Mouse (Mus musculus) heart, postnatal 0 days (tissue): ENCODE data around the gene Il21. TPM values are rescaled to one million over a fixed set of nuclear protein-coding genes. Genes with fewer than 3 reads are reported as not detected.
A peak's percentile ranks its signal among the peaks of the same experiment; 100 is the strongest.

Experiments used
- ATAC-seq: fragments of 200-750 bp; cut with Nextera tagmentation; 2 replicates; pipeline ENCODE4 v1.8.0; 2017; ENCODE audit warnings: low read depth, moderate number of reproducible peaks, moderate library complexity; ENCODE audit not compliant: insufficient read depth
- DNase-seq: peaks from one replicate; pipeline ENCODE4 v3.0.0-alpha.2; 2016; ENCODE audit warnings: low spot score
- H3K27ac ChIP-seq: fragments of 300-500 bp; sonication (generic); 2 replicates; pipeline ENCODE4 v1.5.1; 2014; ENCODE audit warnings: low read depth, mild to moderate bottlenecking
- H3K27me3 ChIP-seq: fragments of 300-500 bp; sonication (generic); 2 replicates; pipeline ENCODE4 v1.6.1; 2014; ENCODE audit warnings: low read length, mixed read lengths; ENCODE audit not compliant: control insufficient read depth, insufficient read depth
- H3K36me3 ChIP-seq: fragments of 300-500 bp; sonication (generic); replicated peaks from 2 replicates; pipeline ENCODE4 v1.6.1; 2014; ENCODE audit warnings: low read length, mixed read lengths; ENCODE audit not compliant: control insufficient read depth, insufficient read depth
- H3K4me1 ChIP-seq: fragments of 300-500 bp; sonication (generic); 2 replicates; pipeline ENCODE4 v1.6.1; 2014; ENCODE audit warnings: antibody characterized with exemption; ENCODE audit not compliant: control insufficient read depth, insufficient read depth
- H3K4me2 ChIP-seq: fragments of 300-500 bp; sonication (generic); 2 replicates; pipeline ENCODE4 v1.6.1; 2014; ENCODE audit warnings: low read depth, mild to moderate bottlenecking, low read length, moderate library complexity
- H3K4me3 ChIP-seq: fragments of 300-500 bp; sonication (generic); 2 replicates; pipeline ENCODE4 v1.5.1; 2014; ENCODE audit warnings: low read depth, low read length
- H3K9ac ChIP-seq: fragments of 300-500 bp; sonication (generic); replicated peaks from 2 replicates; pipeline ENCODE4 v1.6.1; 2014; ENCODE audit warnings: low read depth, low read length, mixed read lengths
- H3K9me3 ChIP-seq: fragments of 300-500 bp; sonication (generic); replicated peaks from 2 replicates; pipeline ENCODE4 v1.6.1; 2016; ENCODE audit warnings: low read length; ENCODE audit not compliant: control insufficient read depth
- CTCF ChIP-seq: IDR thresholded peaks from 2 replicates; pipeline ENCODE4 v1.5.1; 2016; ENCODE audit warnings: antibody characterized with exemption, control low read depth, low read depth
- EP300 ChIP-seq: IDR thresholded peaks from 2 replicates; pipeline ENCODE4 v1.6.1; 2016; ENCODE audit warnings: antibody characterized with exemption, low read depth
- WGBS: fragments of 180-500 bp; shearing (Covaris S2); extraction: QIAGEN DNeasy Blood & Tissue Kit; methylation state at CpG from one replicate; pipeline ENCODE4 v1.1.7; 2014; 5-methylcytosine and 5-hydroxymethylcytosine counted together
- polyA plus RNA-seq: library from polyadenylated mRNA; unstranded; fragments of >200 nt; fragmentation: Nextera tagmentation; extraction: Ambion mirVana; gene quantifications from 2 replicates; pipeline ENCODE4 v1.2.1, GENCODE M21; 2015
- total RNA-seq: library from RNA; depleted of rRNA; stranded (reverse); fragments of >200 nt; gene quantifications from 2 replicates; pipeline ENCODE4 v1.2.3, GENCODE M21; 2014; ENCODE audit warnings: low replicate concordance

Gene Il21
- total and polyA plus RNA-seq, 2 experiments from 2014 or later = not detected

- DNase-seq = peak; percentile 77
- peak; percentile 57; the same call in 1 of the 2 replicates for ATAC-seq
- H3K4me1 ChIP-seq = 0 out of 2 replicates have a peak, but pooled peaks cover under 1% of the 10 kb centered on the region
These were observed 27.9 kb downstream of the Il21 start for GRCm38 (mm10) chr3:37204556-37204955.

GRCm38 (mm10) chr3:37203984-37204428, 28.4 kb downstream of the Il21 start:
- Histone ChIP-seq H3K9ac (peak overlapping the region; percentile 49; the same call in 1 of the 2 replicates), H3K4me3 (peak overlapping the region; percentile 66), H3K27me3 (no peaks in the 10 kb centered on the region), H3K27ac (no peak overlapping the region), H3K4me2 (peak overlapping the region; percentile 91), H3K9me3 (no peaks in the 10 kb centered on the region), H3K4me1 (no peaks in the 10 kb centered on the region), H3K36me3 (no peaks in the 10 kb centered on the region)
- ATAC-seq (peak; percentile 53; the same call in 1 of the 2 replicates), DNase-seq (peak; percentile 83)
- 1% methylated on average over 11 of the region's 11 CpGs for WGBS
- TF ChIP-seq EP300 (no peak), CTCF (peak; percentile 96)

More at GRCm38 (mm10) chr3:37204556-37204955, 27.9 kb downstream of the Il21 start:
- Histone ChIP-seq H3K27ac (no peak overlapping the region), H3K27me3 (no peaks in the 10 kb centered on the region), H3K36me3 (no peaks in the 10 kb centered on the region), H3K4me2 (peak overlapping the region; percentile 91), H3K4me3 (peak overlapping the region; percentile 66), H3K9me3 (no peaks in the 10 kb centered on the region), H3K9ac (peak overlapping the region; percentile 49; the same call in 1 of the 2 replicates)
- 16% methylated on average over 6 of the region's 6 CpGs for WGBS
- TF ChIP-seq CTCF (peak; percentile 75), EP300 (no peak)

DNA sequence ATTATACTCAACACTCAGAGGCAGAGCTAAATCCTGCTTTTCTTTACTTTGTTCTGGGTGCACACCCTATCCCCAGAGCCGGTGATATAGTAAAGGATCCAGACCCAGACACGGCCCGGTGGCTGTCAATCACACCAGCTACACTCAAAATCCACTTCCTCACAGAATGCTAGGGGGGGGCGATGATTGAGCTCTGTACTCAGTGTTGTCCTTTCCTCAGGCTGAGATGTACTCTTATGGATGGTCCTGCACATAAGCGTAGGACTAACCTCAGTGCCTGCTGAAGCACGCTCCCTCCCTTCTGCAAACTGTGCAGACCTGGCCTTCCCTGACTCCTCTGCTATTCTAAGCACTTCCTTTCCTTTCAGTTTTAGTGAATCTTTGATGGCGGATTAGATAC, 29.6 kb downstream of the Il21 start:
- ATAC-seq (no peak), DNase-seq (no peak)
- H3K27ac ChIP-seq = no peak overlapping the region
- no peaks in the 10 kb centered on the region for H3K4me1 ChIP-seq
- H3K4me2 ChIP-seq = no peak overlapping the region
- H3K9ac ChIP-seq = no peak overlapping the region
- 80% methylated on average over 7 of the region's 7 CpGs for WGBS
- H3K27me3 ChIP-seq = no peaks in the 10 kb centered on the region
- H3K36me3 ChIP-seq = no peaks in the 10 kb centered on the region
- H3K9me3 ChIP-seq = no peaks in the 10 kb centered on the region
- TF ChIP-seq EP300 (no peak), CTCF (no peak)
- no peak overlapping the region for H3K4me3 ChIP-seq

DNA sequence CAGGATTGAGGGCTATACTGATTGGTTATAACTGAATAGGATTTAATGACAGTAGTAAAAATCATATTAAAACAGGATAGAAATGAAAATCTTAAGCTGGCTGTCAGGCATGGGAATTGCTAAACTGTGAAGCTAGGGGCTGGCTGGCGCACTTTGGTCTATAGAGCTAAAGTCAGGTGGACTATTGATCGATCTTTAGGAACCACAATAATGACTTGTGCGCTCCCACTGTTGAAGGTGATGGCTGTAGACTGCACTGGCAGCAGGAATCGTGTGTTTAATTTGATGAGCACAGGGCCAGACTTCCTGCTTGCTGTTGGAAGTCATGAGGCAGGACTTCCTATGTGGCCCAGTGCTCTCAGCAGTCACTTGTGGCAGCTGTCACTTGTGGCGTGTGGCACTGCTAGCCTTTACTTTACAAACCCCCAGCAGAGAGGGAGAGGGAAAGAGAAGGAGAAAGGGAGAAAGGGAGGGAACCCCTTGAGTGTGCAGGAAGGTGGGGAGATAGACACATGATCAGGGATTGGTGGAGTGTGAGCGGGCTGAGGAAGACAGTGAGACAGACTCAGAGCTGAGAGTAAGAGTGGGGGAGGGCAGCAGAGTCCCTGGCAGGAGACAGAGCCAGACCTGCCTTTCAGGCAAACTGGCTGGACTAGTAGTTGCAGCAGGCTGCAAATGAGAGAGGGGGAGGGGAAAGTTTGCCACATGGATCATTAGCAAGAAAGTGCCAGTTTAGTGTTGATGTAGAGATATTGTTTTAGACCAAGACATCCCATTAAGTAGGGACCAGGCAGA, 31.1 kb downstream of the Il21 start:
- Histone ChIP-seq H3K27me3 (no peaks in the 10 kb centered on the region), H3K36me3 (no peaks in the 10 kb centered on the region), H3K4me2 (no peak overlapping the region), H3K27ac (no peak overlapping the region), H3K9ac (no peak overlapping the region), H3K4me3 (no peak overlapping the region), H3K4me1 (no peaks in the 10 kb centered on the region), H3K9me3 (no peaks in the 10 kb centered on the region)
- TF ChIP-seq EP300 = no peak
- no peak for TF ChIP-seq CTCF
- ATAC-seq (no peak; the same call in 1 of the 2 replicates), DNase-seq (no peak)
- 52% methylated on average over 6 of the region's 6 CpGs for WGBS

GRCm38 (mm10) chr3:37198302-37198701, 34.1 kb downstream of the Il21 start:
- H3K4me2 ChIP-seq = no peak overlapping the region
- H3K4me3 ChIP-seq = no peak overlapping the region
- H3K9ac ChIP-seq = no peak overlapping the region
- TF ChIP-seq EP300 (no peak), CTCF (no peak)
- 81% methylated on average over 5 of the region's 5 CpGs for WGBS
- no peak overlapping the region for H3K27ac ChIP-seq
- H3K36me3 ChIP-seq = no peaks in the 10 kb centered on the region
- no peak for DNase-seq
- H3K4me1 ChIP-seq = no peaks in the 10 kb centered on the region
- no peaks in the 10 kb centered on the region for H3K9me3 ChIP-seq
- ATAC-seq = no peak
- no peaks in the 10 kb centered on the region for H3K27me3 ChIP-seq
